Mouse (Mus musculus) cerebellum, postnatal 10 days (tissue): ENCODE data around the gene Olfr315.
"Not testable (repeated sequence)": the region's sequence is repeated elsewhere in the genome, so short reads cannot be mapped to it uniquely, and the experiment has no call there.

ENCODE experiments used
- DNase-seq, 2 experiments: peaks; one replicate each; pipeline ENCODE4 v3.0.0; 2021; ENCODE audit warnings: mixed read lengths in 2 of 2

Gene Olfr315

DNA sequence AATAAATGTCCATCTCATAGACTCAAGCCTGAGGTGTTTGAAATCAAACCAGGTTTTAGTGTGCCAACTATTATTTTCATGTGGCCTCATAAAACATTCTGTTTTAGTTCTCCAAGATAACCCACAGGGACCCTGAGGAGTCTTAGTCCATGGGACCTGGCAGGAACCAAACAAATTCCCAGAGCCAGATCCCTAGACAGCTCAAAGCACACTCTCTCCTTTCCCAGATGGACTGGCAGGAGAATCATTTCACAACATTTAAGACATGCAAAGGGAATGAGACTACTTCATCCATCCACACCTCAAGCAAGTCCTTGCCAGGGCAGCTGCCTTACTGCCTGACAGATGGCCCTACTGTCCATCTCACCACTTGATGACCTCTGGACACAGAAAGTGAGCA is 55.9 kb downstream of the Olfr315 start, which contains the start of gene Olfr312:
Gene Olfr312 (plus strand): TSS at position 301 of the 400 bp plus-strand sequence.
- DNase-seq = not testable (repeated sequence)

DNA sequence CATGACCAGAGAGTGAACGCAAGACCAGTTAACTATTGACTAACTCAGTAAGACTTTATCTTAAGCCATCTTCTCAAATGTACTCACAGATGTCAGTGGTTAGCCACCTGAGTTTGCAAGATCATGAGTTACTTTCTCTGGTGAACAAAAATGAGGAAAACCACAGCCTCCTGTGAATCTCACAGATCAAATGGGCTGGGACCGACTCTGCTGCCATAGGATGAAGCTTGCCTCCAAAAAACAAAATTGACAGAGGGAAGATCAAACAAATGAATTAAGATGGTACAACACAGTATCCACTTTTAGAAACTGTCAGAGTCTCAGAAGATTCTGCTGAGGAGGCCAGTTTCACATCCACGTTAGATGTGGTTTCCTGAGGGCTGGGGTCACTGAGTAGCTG is 56.8 kb downstream of the Olfr315 start:
- no peak for DNase-seq
